Mouse (Mus musculus) thymus, postnatal 14 days (tissue): ENCODE results near the gene 4933428G20Rik.

ENCODE experiments used
- DNase-seq: peaks from one replicate; pipeline ENCODE4 v3.0.0; 2021

4933428G20Rik gene

DNA sequence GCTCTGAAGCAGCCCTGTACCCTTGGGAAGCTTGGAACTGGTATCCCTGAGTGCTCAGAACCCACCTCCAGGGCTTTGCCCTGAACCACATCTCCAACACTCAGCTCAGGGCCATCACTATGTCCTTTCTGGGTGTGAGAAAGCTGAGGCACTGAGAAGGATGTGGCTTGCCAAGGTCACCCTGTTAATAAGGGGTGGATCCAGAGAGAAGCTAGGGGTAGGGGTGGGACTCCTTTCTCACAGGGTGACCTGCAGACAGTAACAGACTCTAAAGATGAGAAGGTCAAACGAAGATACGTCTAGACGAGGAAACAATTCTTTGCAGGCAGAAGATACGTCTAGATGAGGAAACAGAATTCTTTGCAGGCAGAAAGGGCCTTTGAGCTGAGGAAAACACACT lies 2.7 kb upstream of the 4933428G20Rik start:
- DNase-seq: no peak

DNA sequence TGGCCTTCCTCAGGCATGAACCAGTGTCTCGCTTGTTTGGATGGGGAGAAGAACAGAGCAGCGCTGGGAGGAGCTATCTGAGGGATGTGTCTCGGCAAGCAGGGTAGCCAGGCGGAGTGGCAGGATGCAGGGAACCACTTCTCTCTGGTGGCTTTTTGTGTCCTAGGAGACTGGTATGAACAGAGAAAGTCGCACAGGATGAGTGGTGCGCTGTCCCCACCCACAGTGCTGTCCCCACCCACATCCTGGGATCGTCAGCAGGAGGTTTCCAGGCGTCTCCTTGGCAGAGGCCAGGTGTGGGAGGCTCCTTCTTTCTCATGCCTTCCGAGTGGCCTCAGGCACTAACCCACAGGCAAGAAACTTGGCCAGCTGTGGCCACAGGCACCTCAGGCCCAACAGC lies 2.2 kb upstream of the 4933428G20Rik start:
- DNase-seq: no peak

DNA sequence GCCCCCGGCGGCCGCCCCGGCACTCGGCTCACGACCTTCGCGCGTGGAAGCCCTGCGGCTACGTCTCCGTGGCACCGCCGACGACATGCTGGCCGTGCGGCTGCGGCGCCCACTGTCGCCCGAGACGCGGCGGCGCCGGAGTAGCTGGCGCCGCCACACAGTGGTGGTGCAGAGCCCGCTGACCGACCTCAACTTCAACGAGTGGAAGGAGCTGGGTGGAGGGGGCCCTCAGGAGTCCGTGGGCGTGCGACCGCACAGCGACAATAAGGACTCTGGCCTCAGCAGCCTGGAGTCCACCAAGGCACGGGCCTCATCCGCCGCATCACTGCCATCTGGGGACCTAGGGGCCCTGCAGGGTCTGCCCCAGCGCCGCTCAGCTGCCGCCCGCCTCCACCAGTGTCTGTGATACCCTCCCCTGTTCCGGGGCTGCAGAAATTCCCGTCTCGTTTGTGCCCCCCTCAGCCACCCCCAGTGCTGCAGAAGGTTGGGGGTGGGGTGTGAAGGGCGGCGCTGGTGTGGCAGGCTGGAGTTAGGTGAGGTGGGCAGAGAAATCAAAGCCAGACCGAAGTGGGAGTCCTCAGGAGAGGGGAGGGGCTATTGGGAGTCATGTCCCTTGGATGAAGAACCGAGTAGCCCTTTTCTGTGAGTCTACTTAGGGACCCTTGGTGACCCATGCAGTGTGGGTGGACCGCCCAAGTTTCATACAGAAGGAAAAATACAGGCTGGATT lies 744 bp upstream of the 4933428G20Rik start:
- DNase-seq: no peak

DNA sequence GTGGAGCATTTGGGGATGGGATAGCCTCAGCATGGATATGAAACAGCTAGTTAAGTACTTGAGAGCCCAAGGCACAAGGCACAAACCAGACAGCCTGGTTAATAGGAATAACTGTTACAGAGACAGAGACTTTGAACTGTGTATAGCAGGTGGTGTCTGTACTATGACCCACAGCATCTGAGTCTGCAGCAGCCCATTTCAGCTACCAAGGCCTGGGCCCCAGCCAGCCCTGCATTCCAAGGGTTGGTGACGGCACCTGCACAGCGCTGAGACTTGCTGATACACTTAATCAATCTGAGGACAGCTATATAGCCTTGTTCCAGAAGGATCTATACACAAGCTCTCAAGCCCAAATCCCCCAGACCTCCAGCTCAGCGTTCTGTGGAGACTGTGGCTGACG lies 2.6 kb downstream of the 4933428G20Rik start:
- DNase-seq: no peak

DNA sequence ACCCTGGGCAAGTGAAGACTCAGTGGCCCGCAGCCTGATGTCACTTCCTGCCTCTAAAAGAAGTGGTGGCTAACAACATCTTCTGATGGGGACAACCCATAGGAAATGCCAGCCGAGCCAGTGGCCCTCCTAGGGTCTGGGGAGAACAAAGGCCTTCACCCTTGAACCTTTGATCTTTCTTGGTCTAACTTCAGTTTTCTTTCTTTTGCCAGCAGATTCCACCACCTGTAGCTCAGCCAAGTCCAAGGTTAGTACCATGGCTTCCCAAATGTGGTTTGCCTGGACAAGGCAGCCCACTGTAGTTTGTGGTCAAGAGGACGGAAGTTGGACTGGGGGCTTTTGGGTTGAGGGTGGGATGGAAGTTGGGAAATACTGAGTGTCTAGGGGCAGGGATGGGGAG lies 7.3 kb downstream of the 4933428G20Rik start:
- DNase-seq: no peak

DNA sequence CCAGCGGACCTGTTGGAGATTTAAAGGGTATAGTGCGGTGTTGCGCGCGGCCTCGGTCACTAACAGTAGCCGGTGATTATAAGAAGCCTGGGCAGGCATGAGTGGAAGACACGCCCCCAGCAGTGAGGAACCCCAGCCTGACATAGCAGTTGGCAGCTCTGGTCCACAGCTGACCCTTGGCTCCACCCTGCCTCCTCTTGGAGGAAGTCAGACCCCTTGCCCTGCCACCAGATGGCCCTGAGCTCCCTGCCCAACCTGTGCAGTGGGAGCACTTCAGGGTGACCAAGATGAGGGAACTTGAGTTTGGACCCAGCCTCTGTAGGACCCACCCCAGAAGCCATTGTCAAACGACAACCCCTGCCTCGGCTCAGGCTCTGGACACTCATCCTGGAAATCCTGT lies 8.5 kb downstream of the 4933428G20Rik start:
- DNase-seq: no peak

DNA sequence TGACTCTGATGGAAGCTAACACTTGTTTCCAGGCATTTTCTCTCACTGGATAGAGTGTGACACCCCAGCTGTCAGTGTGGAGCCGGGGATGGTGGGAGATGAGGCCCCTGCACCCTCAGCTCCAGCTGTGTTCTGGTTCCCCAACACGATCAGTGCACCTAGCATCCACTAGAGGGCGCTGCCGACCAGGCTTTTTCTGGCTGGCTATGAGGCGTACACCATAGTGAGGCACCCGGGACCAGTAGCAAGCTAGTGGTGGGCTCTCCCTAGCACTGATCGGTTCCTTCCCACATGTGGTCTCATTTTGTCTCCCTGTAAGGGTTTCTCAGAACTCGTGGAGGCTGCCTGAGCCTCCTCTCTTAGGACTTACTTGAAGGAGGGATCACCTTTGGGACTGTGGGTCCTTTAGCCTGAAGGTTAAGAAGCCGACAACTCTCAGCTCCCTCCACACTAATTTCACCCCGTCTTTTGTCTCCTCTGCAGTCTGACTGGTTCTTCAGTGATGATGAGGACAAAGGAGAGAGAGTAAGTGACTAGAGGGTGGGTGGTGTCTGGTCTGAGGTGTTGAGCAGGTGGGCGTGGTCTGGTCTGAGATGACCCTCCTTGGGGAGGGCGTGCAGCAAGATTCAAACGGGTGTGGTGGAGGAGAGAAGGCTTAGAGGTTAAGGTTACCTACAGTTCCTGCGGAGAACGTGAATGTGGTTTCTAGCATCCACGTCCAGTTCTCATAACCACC lies 10.4 kb downstream of the 4933428G20Rik start:
- peak; percentile 86 for DNase-seq

DNA sequence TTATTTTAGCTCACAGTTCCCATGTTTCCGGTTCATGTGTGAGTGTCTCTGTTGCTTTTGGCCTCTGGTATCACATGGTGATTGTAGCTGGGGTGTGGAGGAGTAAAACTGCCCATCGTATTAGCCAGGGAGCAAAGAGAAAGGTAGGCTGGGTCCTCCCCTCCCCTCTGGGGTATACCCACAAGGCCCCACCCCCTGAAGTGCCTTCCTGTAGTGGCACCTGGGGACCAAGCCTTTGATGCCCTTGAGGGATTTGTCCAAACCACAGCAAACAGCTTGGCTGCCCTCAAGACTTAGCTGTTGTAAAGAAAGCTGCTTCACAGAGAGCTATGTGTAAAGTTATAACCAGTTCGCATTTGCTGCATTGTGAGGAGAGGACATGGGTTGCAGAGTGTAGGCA lies 12.5 kb downstream of the 4933428G20Rik start:
- peak; percentile 37 for DNase-seq

DNA sequence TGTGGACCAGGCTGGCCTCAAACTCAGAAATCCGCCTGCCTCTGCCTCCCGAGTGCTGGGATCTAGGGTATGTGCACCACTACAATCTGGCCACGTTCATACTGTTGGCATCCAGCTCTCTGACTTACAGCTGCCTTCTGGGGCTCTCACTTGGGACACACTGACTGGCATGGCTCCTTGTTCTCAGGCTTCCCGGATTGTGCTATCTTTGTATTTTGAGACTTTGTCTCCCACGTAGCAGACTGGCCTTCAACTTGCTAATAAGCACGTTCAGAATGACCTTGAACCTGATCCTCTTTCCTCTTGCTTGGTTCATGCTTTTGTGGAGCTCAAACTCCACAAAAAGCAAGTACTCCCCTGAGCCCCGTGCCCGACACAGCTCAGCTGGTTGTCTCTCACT lies 14.5 kb downstream of the 4933428G20Rik start:
- DNase-seq: no peak

DNA sequence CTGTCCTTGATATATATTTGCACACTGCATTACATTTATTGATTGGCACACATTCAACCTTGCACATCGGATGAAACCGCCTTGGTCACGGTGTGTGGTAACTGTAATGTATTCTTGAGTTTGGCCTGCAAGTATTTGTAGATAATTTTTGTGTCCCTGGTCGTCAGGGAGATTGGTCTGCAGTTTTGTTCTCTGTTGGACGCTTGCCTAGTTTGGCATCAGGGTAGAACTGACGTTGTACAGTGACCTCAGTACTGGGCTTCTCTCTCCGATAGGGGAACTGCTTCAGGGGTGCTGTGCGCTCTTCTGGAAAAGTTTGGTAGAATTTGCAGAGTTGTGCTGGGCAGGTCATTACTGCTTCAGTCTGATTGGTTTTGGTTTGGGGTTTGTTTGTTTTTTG lies 20.3 kb downstream of the 4933428G20Rik start:
- no peak for DNase-seq

DNA sequence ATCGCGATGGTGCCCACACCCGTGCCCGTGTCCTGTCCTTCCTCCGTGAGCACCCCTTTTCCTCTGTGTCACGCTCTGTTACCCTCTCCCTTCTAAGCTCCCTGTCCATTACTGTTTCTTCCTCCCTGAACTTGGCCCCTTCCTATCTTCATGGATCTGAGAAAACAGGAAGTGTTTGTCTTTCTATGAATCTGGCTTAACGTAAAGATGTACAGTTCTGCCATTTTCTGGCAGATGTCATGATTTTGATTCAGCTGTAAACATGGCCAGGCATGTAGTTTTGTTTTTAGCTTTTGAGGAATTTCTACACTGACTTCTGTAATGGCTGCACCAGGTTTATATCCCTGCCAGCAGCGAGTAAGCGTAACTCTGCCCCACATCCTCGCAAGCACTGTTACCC lies 21.1 kb downstream of the 4933428G20Rik start:
- no peak for DNase-seq

DNA sequence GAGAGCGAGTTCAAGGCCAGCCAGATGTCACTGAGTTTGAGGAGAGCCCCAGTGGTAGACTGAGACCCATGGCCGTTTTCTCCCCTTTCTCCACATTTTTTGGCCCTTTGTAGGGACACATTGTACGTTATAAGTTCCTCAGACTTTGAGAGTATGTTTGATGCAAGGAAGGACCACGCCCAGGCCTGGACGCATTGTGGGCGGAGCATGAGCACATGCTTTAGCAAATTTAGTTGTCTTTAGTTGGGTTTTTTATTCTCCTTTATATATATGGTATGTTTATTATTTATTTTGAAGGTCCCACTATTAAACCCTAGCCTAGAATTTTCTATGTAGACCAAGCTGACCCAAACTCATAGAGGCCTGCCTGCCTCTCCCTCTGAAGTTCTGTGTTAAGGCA lies 21.8 kb downstream of the 4933428G20Rik start:
- DNase-seq: no peak

DNA sequence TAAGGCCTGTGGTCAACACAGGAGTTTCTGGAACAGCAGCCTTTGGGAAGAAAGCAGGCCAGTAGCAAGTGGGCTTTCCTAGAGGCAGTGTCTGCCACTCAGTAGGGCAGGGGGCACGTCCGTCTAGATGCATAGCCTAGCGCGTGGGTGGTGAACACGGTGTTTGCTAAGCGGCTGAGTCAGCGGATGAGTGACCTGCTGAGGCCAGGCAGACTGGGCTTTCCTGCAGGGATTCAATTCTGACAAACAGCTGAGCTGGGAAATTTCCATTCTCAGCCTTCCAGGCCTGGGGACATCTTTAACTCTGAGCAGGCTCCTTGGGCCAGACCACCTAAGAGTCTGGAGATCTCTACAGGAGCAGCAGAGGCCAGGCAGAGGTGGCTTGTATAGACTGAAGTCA lies 22.7 kb downstream of the 4933428G20Rik start:
- DNase-seq: no peak

DNA sequence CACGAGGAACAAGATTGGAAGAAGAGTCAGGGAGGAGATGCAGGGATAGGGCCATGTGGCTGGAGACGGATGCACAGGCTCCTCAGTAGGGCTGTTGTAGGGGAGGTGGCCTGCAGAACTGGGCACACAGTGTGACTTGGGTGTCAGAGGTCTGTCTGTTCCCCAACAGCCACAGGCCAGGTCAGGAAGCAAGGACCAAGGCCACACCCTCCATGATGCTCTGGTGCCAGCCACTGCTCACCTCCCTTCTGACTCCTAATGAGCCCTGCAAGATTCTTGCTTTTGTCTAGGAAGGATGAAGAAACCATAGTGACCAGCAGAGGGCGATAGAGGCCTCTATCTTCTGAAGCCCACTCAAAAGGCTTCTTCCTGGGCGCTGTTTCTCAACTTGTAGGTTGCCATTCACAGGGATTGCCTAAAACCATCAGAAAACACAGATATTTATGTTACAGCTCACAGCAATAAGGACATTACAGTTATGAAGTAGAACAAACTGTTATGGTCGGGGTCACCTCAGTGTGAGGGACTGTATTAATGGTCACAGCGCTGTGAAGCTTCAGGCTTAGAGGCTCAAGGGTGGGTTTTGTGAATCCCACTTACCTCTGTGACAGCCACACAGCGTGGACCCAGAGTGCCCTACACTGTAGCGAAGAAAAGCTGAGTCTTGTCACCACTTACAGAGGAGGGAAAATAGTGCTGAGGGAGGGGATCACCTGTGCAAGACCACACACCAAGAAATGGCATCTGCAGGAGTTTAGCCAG lies 23.6 kb downstream of the 4933428G20Rik start:
- DNase-seq: peak; percentile 75

DNA sequence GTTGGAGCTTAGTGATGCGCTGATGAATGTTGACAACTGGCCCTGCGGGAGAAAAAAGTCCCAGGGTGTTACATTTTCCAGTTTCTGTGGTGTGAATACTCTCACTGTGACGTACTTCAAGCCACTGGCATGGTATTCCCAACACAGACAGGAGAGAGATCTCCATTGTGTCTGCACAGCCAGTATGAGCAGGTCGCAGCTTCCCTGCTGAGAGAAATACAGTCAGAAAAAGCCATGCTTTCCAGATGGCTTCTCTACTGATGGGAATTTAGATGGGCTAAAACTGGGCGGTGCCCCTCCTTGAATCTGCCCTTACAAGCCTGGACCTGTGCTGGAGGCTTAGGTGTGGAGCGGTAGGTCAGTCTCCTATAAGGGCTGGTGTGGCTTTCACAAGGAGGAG lies 28.9 kb downstream of the 4933428G20Rik start:
- no peak for DNase-seq

DNA sequence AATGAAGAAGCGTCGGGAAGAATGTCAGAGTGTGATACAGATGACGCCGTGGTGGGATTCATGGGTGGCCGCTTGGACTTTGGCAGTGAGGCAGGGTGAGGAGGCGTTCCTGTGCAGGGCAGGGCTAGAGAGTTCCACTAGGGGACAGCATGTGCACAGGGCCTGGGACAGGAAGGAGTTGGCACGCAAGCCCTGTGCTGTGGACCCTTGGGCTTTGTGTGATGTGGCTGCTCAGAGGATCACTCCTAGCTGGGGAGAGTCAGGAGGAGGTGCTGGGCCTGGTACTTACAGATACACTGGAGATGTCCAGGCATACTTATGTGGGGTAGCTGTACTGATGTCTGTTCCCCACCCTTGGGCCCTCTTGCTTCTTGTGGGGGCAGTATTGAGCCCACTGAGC lies 30.3 kb downstream of the 4933428G20Rik start:
- no peak for DNase-seq

DNA sequence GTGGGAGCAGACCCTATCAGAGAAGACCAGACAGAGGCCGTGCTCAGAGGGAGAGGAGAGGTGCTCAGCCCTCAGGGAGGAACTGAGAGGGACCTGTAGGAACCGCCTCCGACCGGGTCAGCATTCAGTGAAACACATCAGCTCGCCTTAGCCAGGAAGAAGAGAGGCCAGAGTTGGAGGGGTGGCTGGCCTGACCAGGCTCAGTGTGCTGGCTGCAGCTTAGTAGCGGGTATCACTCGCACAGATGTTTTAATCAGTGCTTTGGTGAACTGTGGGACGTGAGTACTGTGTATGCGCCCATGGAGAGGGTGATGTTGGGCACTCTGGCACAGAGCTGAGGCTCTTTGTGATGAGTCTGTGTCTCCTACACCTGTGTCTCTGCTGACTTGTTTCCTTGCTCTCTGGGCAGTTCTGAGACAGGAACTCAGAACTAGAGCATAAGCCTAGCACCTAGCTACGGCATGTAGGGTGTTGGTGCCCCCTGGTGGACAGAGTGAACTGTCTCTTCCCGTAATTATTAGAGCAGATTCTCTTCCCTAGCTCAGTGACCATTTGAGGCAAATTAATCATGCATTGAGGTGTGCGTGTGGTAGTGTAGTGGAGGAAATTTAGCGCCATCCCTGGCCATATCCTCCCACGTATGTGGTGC lies 31.4 kb downstream of the 4933428G20Rik start:
- DNase-seq: peak; percentile 88

DNA sequence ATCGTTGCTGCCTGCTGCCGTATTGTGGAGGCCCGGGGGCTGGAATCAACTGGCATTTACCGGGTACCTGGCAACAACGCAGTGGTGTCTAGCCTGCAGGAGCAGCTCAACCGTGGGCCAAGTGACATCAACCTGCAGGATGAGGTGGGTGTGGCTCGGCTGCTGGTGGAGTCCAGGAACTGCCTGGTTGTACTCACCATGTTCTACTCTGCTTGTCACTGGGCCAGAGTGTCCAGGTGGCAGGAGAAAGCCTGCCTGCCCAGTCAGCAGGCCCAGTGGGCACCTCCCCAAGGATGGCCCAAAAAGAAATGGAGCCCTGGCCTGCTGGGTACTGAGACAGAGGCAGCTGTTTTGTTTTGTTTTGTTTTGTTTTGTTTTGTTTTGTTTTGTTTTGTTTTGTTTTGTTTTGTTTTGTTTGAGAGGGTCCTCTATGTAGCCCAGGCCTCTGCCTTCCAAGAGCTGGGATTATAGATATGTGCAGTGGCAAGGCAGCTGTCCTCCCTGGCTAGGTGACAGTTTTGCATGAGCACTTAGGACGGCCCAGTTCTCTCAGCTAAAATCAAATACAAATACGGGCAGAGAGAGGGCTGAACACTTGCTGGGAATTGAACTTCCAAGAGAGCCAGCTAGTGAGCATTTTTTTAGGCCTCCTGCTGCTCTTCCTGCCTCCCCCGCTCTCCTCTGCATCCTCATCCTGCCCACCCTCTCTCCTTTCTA lies 33.5 kb downstream of the 4933428G20Rik start:
- DNase-seq: no peak

DNA sequence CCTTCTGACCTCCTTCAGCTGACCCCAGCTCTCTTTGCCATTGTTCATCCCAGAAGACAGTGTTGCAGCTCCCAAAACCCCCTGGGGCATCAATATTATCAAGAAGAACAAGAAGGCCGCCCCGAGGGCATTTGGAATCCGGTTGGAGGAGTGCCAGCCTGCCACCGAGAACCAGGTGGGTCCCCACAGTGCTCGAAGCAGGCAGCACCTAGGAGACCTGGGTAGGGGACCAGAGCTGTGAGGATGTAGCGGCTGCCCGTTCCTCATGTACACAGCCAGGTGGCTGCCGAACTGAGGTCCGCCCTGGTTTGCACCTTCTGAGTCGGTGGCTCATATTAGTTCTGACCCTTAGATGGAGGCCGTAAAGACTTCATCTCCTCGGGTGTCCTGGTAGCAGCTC lies 34.2 kb downstream of the 4933428G20Rik start:
- DNase-seq: no peak

DNA sequence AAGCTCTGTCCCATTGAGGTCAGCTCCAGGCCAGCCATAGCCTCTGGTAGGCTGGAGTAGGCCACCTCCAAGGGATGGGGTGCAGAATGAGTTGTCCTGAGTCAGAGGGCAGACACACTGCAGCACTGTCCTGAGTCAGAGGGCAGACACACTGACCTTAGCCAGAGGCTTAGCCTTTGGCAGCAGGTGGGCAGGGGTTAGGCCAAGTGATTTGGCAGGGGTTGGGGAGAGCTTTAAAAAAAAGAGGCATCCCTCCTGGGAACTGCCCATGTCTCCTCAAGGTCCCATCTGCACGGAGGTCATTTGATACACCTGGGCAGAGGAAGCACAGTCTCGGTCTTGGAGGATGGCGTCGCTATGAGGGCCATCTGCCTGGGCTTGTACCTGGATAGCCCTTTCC lies 36.1 kb downstream of the 4933428G20Rik start:
- no peak for DNase-seq

DNA sequence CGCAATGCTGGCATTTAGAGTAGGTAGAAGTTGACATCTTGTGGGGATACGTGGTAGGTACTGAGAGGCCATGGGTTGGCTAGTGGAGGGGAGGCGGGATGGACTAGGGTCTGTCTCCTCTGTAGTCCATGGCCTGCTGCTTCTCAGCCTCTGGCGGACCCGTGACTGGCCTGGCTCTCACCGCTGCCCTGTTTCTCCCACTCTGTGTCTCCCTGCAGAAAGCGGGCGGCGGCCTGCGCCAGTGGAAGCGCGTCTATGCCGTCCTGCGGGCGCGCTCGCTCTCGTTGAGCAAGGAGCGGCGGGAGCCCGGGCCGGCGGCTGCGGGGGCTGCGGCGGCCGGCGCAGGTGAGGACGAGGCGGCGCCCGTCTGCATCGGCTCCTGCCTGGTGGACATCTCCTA lies 37.0 kb downstream of the 4933428G20Rik start:
- DNase-seq: no peak

DNA sequence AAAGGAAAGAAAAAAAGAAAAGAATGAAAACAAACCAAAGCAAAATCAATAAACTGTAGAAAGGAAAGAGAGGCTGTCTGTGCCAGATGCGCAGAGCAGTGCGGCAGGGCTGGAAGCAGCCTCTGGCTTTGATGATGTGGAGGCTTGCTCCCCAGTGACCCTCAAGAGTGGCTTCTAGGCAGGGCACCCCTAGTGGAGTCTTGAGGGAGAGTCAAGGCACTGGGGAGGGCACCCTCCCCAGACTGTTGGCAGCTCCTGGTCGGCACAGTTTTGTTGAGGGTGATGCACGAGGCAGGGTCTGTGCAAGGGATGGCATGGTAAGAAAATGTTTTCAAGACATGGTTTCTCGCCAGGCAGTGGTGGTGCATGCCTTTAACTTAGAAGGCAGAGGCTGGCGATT lies 37.6 kb downstream of the 4933428G20Rik start:
- no peak for DNase-seq
